Mouse (Mus musculus): ENCODE results near the gene Mfng.

DNA sequence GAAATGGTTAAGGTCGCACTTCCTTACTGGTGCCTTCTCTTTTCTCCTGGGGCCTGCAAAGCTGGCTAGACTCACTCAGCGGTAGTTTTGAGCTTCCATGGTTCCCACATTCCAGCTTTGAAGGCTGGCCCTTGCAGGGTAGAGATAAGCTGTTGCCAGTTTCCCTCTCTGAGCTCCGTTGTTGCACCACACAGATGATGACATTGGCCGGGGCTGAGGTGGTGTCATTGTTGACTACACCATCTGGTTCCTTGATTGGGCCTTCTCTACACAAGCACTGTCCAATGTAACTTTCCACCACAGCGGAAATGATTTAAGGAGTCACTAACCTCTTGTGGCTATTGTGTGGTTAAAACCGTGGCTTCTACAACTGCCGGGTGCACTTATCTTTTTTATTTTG lies 52.7 kb downstream of the Mfng start:
- no peak for TF ChIP-seq CTCF (IDR thresholded peaks at IDR 0.05; ENCODE audit: borderline replicate concordance, insufficient read depth, low read depth, low read length)
- no peak for TF ChIP-seq POLR2A (IDR thresholded peaks at IDR 0.05; ENCODE audit: borderline replicate concordance, insufficient read depth, low read length)
